Mouse (Mus musculus) stomach, embryonic 15.5 days (tissue): ENCODE data around the gene Olfml1. TPM values are rescaled to one million over a fixed set of nuclear protein-coding genes. Genes with fewer than 3 reads are reported as not detected.

Experiments
- ATAC-seq: fragments of 200-750 bp; cut with Nextera tagmentation; 2 replicates; pipeline ENCODE4 v1.8.0; 2017; ENCODE audit warnings: low read depth, moderate number of reproducible peaks, moderate TSS enrichment; ENCODE audit not compliant: insufficient read depth, low FRiP score
- H3K27ac ChIP-seq: fragments of 300-500 bp; sonication (generic); 2 replicates; pipeline ENCODE4 v1.5.1; 2015; ENCODE audit warnings: mild to moderate bottlenecking, inconsistent platforms
- H3K27me3 ChIP-seq: fragments of 300-500 bp; sonication (generic); replicated peaks from 2 replicates; pipeline ENCODE4 v1.6.1; 2015; ENCODE audit warnings: inconsistent platforms
- H3K36me3 ChIP-seq: fragments of 300-500 bp; sonication (generic); 2 replicates; pipeline ENCODE4 v1.6.1; 2015; ENCODE audit warnings: inconsistent platforms
- H3K4me1 ChIP-seq: fragments of 300-500 bp; sonication (generic); 2 replicates; pipeline ENCODE4 v1.6.1; 2015; ENCODE audit warnings: inconsistent platforms
- H3K4me2 ChIP-seq: fragments of 300-500 bp; sonication (generic); 2 replicates; pipeline ENCODE4 v1.6.1; 2015; ENCODE audit warnings: mild to moderate bottlenecking, inconsistent platforms
- H3K4me3 ChIP-seq: fragments of 300-500 bp; sonication (generic); replicated peaks from 2 replicates; pipeline ENCODE4 v1.5.1; 2015; ENCODE audit warnings: inconsistent platforms
- H3K9ac ChIP-seq: fragments of 300-500 bp; sonication (generic); 2 replicates; pipeline ENCODE4 v1.6.1; 2015; ENCODE audit warnings: inconsistent platforms
- H3K9me3 ChIP-seq: fragments of 300-500 bp; sonication (generic); 2 replicates; pipeline ENCODE4 v1.6.1; 2016; ENCODE audit warnings: inconsistent platforms
- WGBS: fragments of 180-500 bp; shearing (Covaris S2); methylation state at CpG from one replicate; pipeline ENCODE4 v1.1.7; 2015; 5-methylcytosine and 5-hydroxymethylcytosine counted together
- polyA plus RNA-seq: library from polyadenylated mRNA; unstranded; fragments of >200 nt; fragmentation: Nextera tagmentation; extraction: Ambion mirVana; gene quantifications from 2 replicates; pipeline ENCODE4 v1.2.1, GENCODE M21; 2015

Gene Olfml1
- polyA plus RNA-seq, 1 experiment from 2014 or later: 17.5 TPM

- 45% methylated on average over 3 of the region's 3 CpGs for WGBS
- Histone ChIP-seq H3K4me1 (no peaks in the 10 kb centered on the region), H3K9ac (no peak overlapping the region), H3K4me3 (no peak overlapping the region), H3K27me3 (no peaks in the 10 kb centered on the region), H3K27ac (no peak overlapping the region), H3K9me3 (no peaks in the 10 kb centered on the region), H3K4me2 (no peak overlapping the region), H3K36me3 (no peaks in the 10 kb centered on the region)
- no peak for ATAC-seq
Observed at GRCm38 (mm10) chr7:107624432-107624831, 57.2 kb downstream of the Olfml1 start.

- Histone ChIP-seq H3K9me3 (no peaks in the 10 kb centered on the region), H3K27me3 (no peaks in the 10 kb centered on the region), H3K4me1 (no peaks in the 10 kb centered on the region), H3K36me3 (no peaks in the 10 kb centered on the region), H3K4me2 (no peak within 1 kb of the TSS), H3K27ac (no peak within 1 kb of the TSS), H3K9ac (no peak within 1 kb of the TSS), H3K4me3 (no peak within 1 kb of the TSS)
- WGBS: 75% methylated on average over 2 of the region's 2 CpGs
- ATAC-seq: no peak
Observed at GRCm38 (mm10) chr7:107625061-107625460, 57.8 kb downstream of the Olfml1 start, which contains the start of gene 5330417H12Rik. TSS of gene 5330417H12Rik (minus strand) at chr7:107625161.

DNA sequence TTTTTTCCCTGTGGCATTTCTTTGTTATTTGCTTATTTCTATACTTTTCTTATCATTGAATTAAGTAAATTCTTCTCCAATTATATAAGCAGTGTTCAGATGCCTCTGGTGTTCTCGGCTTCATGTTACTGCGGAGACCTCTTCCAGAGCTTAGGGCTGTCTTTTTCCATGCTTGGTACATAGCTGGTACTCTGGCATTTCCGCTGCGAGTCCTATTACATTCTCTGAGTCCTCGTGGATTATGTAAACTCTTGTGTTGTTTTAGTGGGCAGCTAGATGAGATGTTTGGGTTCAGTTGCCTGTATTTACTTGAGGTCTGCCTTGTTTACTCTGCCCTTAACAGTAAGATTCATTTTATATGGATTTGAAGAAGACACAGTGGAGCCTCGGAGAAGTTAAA is 58.5 kb downstream of the Olfml1 start:
- Histone ChIP-seq H3K27ac (no peak overlapping the region), H3K4me3 (no peak overlapping the region), H3K4me1 (no peaks in the 10 kb centered on the region), H3K9ac (no peak overlapping the region), H3K36me3 (no peaks in the 10 kb centered on the region), H3K9me3 (no peaks in the 10 kb centered on the region), H3K4me2 (no peak overlapping the region), H3K27me3 (no peaks in the 10 kb centered on the region)
- ATAC-seq: no peak
- 45% methylated on average over 6 of the region's 6 CpGs for WGBS

DNA sequence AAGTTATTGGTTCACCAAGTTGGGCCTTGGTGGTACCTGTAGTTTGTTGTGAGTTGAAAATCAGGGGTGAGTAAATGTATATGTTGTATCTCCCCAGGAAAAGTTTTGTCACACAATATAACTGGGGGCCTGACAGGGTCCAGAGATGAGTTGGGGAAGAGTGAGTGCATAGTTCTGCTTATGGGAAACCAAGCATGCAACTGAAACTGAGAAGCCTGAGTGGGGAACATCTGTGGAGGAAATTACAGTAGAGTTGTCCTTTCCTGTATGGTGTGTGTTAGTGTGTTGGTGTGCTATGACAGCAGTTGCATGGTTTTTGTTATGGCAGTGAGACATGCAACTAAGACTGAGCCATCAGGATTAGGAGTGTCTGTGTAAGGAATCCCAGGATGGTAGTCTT is 61.1 kb downstream of the Olfml1 start:
- H3K27ac ChIP-seq: no peak overlapping the region
- no peak for ATAC-seq
- no peaks in the 10 kb centered on the region for H3K9me3 ChIP-seq

DNA sequence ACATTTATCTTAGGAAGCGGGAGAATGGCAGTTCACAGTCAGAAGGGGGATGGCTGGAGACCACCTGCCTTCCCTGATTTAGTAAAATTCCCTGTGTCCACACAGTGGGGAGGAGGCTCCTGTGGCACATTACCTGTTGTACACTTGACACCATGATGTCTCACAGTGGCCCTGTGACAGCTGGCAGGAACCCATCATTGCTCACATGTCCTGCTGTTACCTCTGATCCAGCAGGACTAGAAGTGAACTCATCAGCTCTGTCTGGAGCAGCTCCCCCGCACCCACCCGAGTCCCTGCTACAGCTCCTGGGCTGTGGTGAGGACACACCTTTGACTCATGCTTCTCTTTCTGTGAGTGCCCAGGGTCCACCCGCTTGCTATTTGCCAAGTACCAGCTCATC is 66.0 kb downstream of the Olfml1 start:
- H3K4me1 ChIP-seq: no peaks in the 10 kb centered on the region
- H3K4me2 ChIP-seq: no peak overlapping the region
- no peak for ATAC-seq
- no peak overlapping the region for H3K27ac ChIP-seq
- no peaks in the 10 kb centered on the region for H3K36me3 ChIP-seq
- no peak overlapping the region for H3K9ac ChIP-seq
- H3K9me3 ChIP-seq: no peaks in the 10 kb centered on the region
- H3K4me3 ChIP-seq: no peak overlapping the region
- no peaks in the 10 kb centered on the region for H3K27me3 ChIP-seq
- WGBS: 84% methylated on average over 4 of the region's 4 CpGs

More for the DNA sequence above, 61.1 kb downstream of the Olfml1 start:
- H3K4me2 ChIP-seq: no peak overlapping the region
- H3K4me3 ChIP-seq: no peak overlapping the region
- no peaks in the 10 kb centered on the region for H3K4me1 ChIP-seq
- no peaks in the 10 kb centered on the region for H3K36me3 ChIP-seq
- no peak overlapping the region for H3K9ac ChIP-seq
- no peaks in the 10 kb centered on the region for H3K27me3 ChIP-seq

GRCm38 (mm10) chr7:107637398-107637797 is 70.2 kb downstream of the Olfml1 start:
- 86% methylated on average over 7 of the region's 7 CpGs for WGBS
- H3K9ac ChIP-seq: no peak overlapping the region
- no peak overlapping the region for H3K4me2 ChIP-seq
- no peak overlapping the region for H3K4me3 ChIP-seq
- no peaks in the 10 kb centered on the region for H3K4me1 ChIP-seq
- no peak for ATAC-seq
- H3K36me3 ChIP-seq: no peaks in the 10 kb centered on the region
- H3K27me3 ChIP-seq: no peaks in the 10 kb centered on the region
- H3K27ac ChIP-seq: no peak overlapping the region
- H3K9me3 ChIP-seq: no peaks in the 10 kb centered on the region

- H3K4me2 ChIP-seq: no peak overlapping the region
- no peak overlapping the region for H3K4me3 ChIP-seq
- 82% methylated on average over 5 of the region's 5 CpGs for WGBS
- H3K4me1 ChIP-seq: no peaks in the 10 kb centered on the region
- ATAC-seq: no peak
- no peaks in the 10 kb centered on the region for H3K9me3 ChIP-seq
- H3K9ac ChIP-seq: no peak overlapping the region
- no peaks in the 10 kb centered on the region for H3K36me3 ChIP-seq
- H3K27me3 ChIP-seq: no peaks in the 10 kb centered on the region
- no peak overlapping the region for H3K27ac ChIP-seq
Observed at GRCm38 (mm10) chr7:107638026-107638425, 70.8 kb downstream of the Olfml1 start.

Other genes with a start within 250 kb of the Olfml1 start
- gene Syt9, start 196.7 kb upstream of the Olfml1 start, polyA plus RNA-seq: 3.1 and 3.7 TPM in 2 replicates
- 13.0 and 13.7 TPM in 2 replicates for gene Ppfibp2, start 27.8 kb downstream of the Olfml1 start, polyA plus RNA-seq
- gene 5330417H12Rik, start 57.7 kb downstream of the Olfml1 start, polyA plus RNA-seq: not detected in 2 replicates
- gene Cyb5r2, start 190.6 kb downstream of the Olfml1 start, polyA plus RNA-seq: 0.18 and 0.34 TPM in 2 replicates
- not detected in 2 replicates for gene Ovch2, start 233.8 kb downstream of the Olfml1 start, polyA plus RNA-seq
- not detected in 2 replicates for gene Olfr467, start 244.8 kb downstream of the Olfml1 start, polyA plus RNA-seq